Mouse (Mus musculus): ENCODE results near the gene Mast4. TPM values are rescaled to one million over a fixed set of nuclear protein-coding genes. Genes with fewer than 3 reads are reported as not detected.
"Not testable (repeated sequence)": the region's sequence is repeated elsewhere in the genome, so short reads cannot be mapped to it uniquely, and the experiment has no call there.

Gene Mast4
- 25.6 and 40.7 TPM in 2 replicates for polyA plus RNA-seq (2012; rRNA removed)

GRCm38 (mm10) chr13:103334392-103334686 lies at the start of gene Mast4:
Mast4 (minus strand) TSS chr13:103334497.
- DNase-seq (ENCODE audit: low spot score), result peak; percentile 96

- DNase-seq (ENCODE audit: low spot score), result no peak
Observed at GRCm38 (mm10) chr13:103374495-103374894, 40.2 kb upstream of the Mast4 start.

GRCm38 (mm10) chr13:103369194-103369593 lies 34.9 kb upstream of the Mast4 start:
- no peak for DNase-seq (ENCODE audit: low spot score)

GRCm38 (mm10) chr13:103363181-103363580 lies 28.9 kb upstream of the Mast4 start:
- no peak for DNase-seq (ENCODE audit: low spot score)

- not testable (repeated sequence) for DNase-seq (ENCODE audit: low spot score)
Observed at GRCm38 (mm10) chr13:103357415-103357814, 23.1 kb upstream of the Mast4 start.

GRCm38 (mm10) chr13:103356909-103357308 lies 22.6 kb upstream of the Mast4 start:
- DNase-seq (ENCODE audit: low spot score), result not testable (repeated sequence)

- no peak for DNase-seq (ENCODE audit: low spot score)
Observed at GRCm38 (mm10) chr13:103354737-103355136, 20.4 kb upstream of the Mast4 start.

GRCm38 (mm10) chr13:103344749-103345148 lies 10.5 kb upstream of the Mast4 start:
- no peak for DNase-seq (ENCODE audit: low spot score)

- DNase-seq (ENCODE audit: low spot score), result no peak
Observed at GRCm38 (mm10) chr13:103344006-103344720, 9.9 kb upstream of the Mast4 start.

GRCm38 (mm10) chr13:103341031-103341430 lies 6.7 kb upstream of the Mast4 start:
- DNase-seq (ENCODE audit: low spot score), result no peak

GRCm38 (mm10) chr13:103338616-103339015 lies 4.3 kb upstream of the Mast4 start:
- no peak for DNase-seq (ENCODE audit: low spot score)

GRCm38 (mm10) chr13:103336237-103336636 lies 1.9 kb upstream of the Mast4 start:
- no peak for DNase-seq (ENCODE audit: low spot score)

GRCm38 (mm10) chr13:103334723-103335458 lies 594 bp upstream of the Mast4 start:
- DNase-seq (ENCODE audit: low spot score), result no peak

GRCm38 (mm10) chr13:103333601-103334391 lies 501 bp downstream of the Mast4 start:
- DNase-seq (ENCODE audit: low spot score), result no peak

- DNase-seq (ENCODE audit: low spot score), result no peak
Observed at GRCm38 (mm10) chr13:103333153-103333552, 1.1 kb downstream of the Mast4 start.

- DNase-seq (ENCODE audit: low spot score), result no peak
Observed at GRCm38 (mm10) chr13:103332731-103333130, 1.6 kb downstream of the Mast4 start.

- DNase-seq (ENCODE audit: low spot score), result no peak
Observed at GRCm38 (mm10) chr13:103331096-103331495, 3.2 kb downstream of the Mast4 start.

- no peak for DNase-seq (ENCODE audit: low spot score)
Observed at GRCm38 (mm10) chr13:103328299-103328698, 6.0 kb downstream of the Mast4 start.

GRCm38 (mm10) chr13:103327843-103328242 lies 6.5 kb downstream of the Mast4 start:
- DNase-seq (ENCODE audit: low spot score), result no peak

GRCm38 (mm10) chr13:103326186-103326585 lies 8.1 kb downstream of the Mast4 start:
- no peak for DNase-seq (ENCODE audit: low spot score)

GRCm38 (mm10) chr13:103319881-103320280 lies 14.4 kb downstream of the Mast4 start:
- no peak for DNase-seq (ENCODE audit: low spot score)

- DNase-seq (ENCODE audit: low spot score), result no peak
Observed at GRCm38 (mm10) chr13:103319317-103319716, 15.0 kb downstream of the Mast4 start.
